Mouse (Mus musculus): ENCODE measurements at regions not wholly inside any gene's neighbourhood (a gene's known extent, or its start where the extent isn't known, plus 50 kb on each side); places are given as distances from the start of the nearest gene placed in this dataset.

- no peak overlapping the region for H3K4me2 ChIP-seq
- no peak overlapping the region for H3K9ac ChIP-seq
- no peaks in the 10 kb centered on the region for H3K4me1 ChIP-seq (replicated peaks)
- H3K36me3 ChIP-seq = no peaks in the 10 kb centered on the region
- H3K27me3 ChIP-seq = no peaks in the 10 kb centered on the region
- H3K9me3 ChIP-seq = peaks cover 21% of the 10 kb centered on the region
- no peak overlapping the region for H3K4me3 ChIP-seq
- WGBS = 96% methylated on average over 2 of the region's 2 CpGs
- no peak overlapping the region for H3K27ac ChIP-seq
- no peak for ATAC-seq (ENCODE audit: low FRiP score)
Measured at GRCm38 (mm10) chr4:34105251-34105650, 55.3 kb upstream of the Spaca1 start.

- ATAC-seq (ENCODE audit: low FRiP score) = 0 out of 2 replicates have a peak, but pooled peaks have one; percentile 10
- Histone ChIP-seq H3K9ac (no peak overlapping the region), H3K4me2 (no peak overlapping the region), H3K9me3 (no peaks in the 10 kb centered on the region), H3K27ac (no peak overlapping the region), H3K36me3 (no peaks in the 10 kb centered on the region), H3K27me3 (no peaks in the 10 kb centered on the region), H3K4me1 (replicated peaks) (no peaks in the 10 kb centered on the region), H3K4me3 (no peak overlapping the region)
- 40% methylated on average over 6 of the region's 6 CpGs for WGBS
Measured at GRCm38 (mm10) chr4:34114323-34114722, 64.3 kb upstream of the Spaca1 start.

- H3K27me3 ChIP-seq = no peaks in the 10 kb centered on the region
- no peak overlapping the region for H3K4me3 ChIP-seq
- H3K36me3 ChIP-seq = no peaks in the 10 kb centered on the region
- H3K4me1 ChIP-seq (replicated peaks) = no peaks in the 10 kb centered on the region
- H3K4me2 ChIP-seq = no peak overlapping the region
- 64% methylated on average over 1 of the region's 1 CpGs for WGBS
- no peak for ATAC-seq (ENCODE audit: low FRiP score)
- H3K9me3 ChIP-seq = no peaks in the 10 kb centered on the region
- H3K27ac ChIP-seq = no peak overlapping the region
- H3K9ac ChIP-seq = no peak overlapping the region
Measured at GRCm38 (mm10) chr4:34117086-34117485, 67.1 kb upstream of the Spaca1 start.

GRCm38 (mm10) chr4:34122959-34123520 is 73.0 kb upstream of the Spaca1 start:
- ATAC-seq (ENCODE audit: low FRiP score) = no peak
- 85% methylated on average over 9 of the region's 9 CpGs for WGBS

GRCm38 (mm10) chr4:34128224-34128623 is 78.2 kb upstream of the Spaca1 start:
- Histone ChIP-seq H3K4me2 (no peak overlapping the region), H3K27ac (no peak overlapping the region), H3K4me1 (replicated peaks) (0 out of 2 replicates have a peak, but pooled peaks cover 3% of the 10 kb centered on the region), H3K9ac (no peak overlapping the region), H3K9me3 (no peaks in the 10 kb centered on the region), H3K27me3 (no peaks in the 10 kb centered on the region), H3K4me3 (no peak overlapping the region), H3K36me3 (no peaks in the 10 kb centered on the region)
- 63% methylated on average over 4 of the region's 4 CpGs for WGBS
- no peak for ATAC-seq (ENCODE audit: low FRiP score)

More at GRCm38 (mm10) chr4:34122959-34123520, 73.0 kb upstream of the Spaca1 start:
- no peaks in the 10 kb centered on the region for H3K36me3 ChIP-seq
- H3K4me3 ChIP-seq = no peak overlapping the region
- no peak overlapping the region for H3K9ac ChIP-seq
- H3K4me2 ChIP-seq = no peak overlapping the region
- H3K4me1 ChIP-seq (replicated peaks) = 0 out of 2 replicates have a peak, but pooled peaks cover 1% of the 10 kb centered on the region
- H3K27me3 ChIP-seq = no peaks in the 10 kb centered on the region
- no peaks in the 10 kb centered on the region for H3K9me3 ChIP-seq
- H3K27ac ChIP-seq = no peak overlapping the region

GRCm38 (mm10) chr4:34146133-34146867 is 96.3 kb upstream of the Spaca1 start:
- no peaks in the 10 kb centered on the region for H3K36me3 ChIP-seq
- no peaks in the 10 kb centered on the region for H3K9me3 ChIP-seq
- no peaks in the 10 kb centered on the region for H3K27me3 ChIP-seq
- WGBS = 90% methylated on average over 2 of the region's 2 CpGs
- no peak overlapping the region for H3K4me2 ChIP-seq
- no peak overlapping the region for H3K4me3 ChIP-seq
- no peak overlapping the region for H3K27ac ChIP-seq
- H3K4me1 ChIP-seq (replicated peaks) = no peaks in the 10 kb centered on the region
- ATAC-seq (ENCODE audit: low FRiP score) = peak; percentile 43; the same call in 1 of the 2 replicates
- H3K9ac ChIP-seq = no peak overlapping the region

- no peak for ATAC-seq (ENCODE audit: low FRiP score)
- WGBS = 78% methylated on average over 5 of the region's 5 CpGs
- no peaks in the 10 kb centered on the region for H3K9me3 ChIP-seq
- no peaks in the 10 kb centered on the region for H3K27me3 ChIP-seq
- H3K36me3 ChIP-seq = no peaks in the 10 kb centered on the region
- H3K4me3 ChIP-seq = no peak overlapping the region
- no peak overlapping the region for H3K27ac ChIP-seq
- H3K4me1 ChIP-seq (replicated peaks) = 0 out of 2 replicates have a peak, but pooled peaks cover 3% of the 10 kb centered on the region
- no peak overlapping the region for H3K9ac ChIP-seq
- H3K4me2 ChIP-seq = no peak overlapping the region
Measured at GRCm38 (mm10) chr4:34148956-34149739, 99.2 kb upstream of the Spaca1 start.

GRCm38 (mm10) chr4:34151605-34152347 is 101.8 kb upstream of the Spaca1 start:
- Histone ChIP-seq H3K9me3 (no peaks in the 10 kb centered on the region), H3K9ac (no peak overlapping the region), H3K4me2 (no peak overlapping the region), H3K36me3 (no peaks in the 10 kb centered on the region), H3K27me3 (no peaks in the 10 kb centered on the region), H3K4me3 (no peak overlapping the region), H3K27ac (no peak overlapping the region), H3K4me1 (replicated peaks) (0 out of 2 replicates have a peak, but pooled peaks cover 3% of the 10 kb centered on the region)
- ATAC-seq (ENCODE audit: low FRiP score) = 0 out of 2 replicates have a peak, but pooled peaks have one; percentile 24
- WGBS = 71% methylated on average over 10 of the region's 10 CpGs

- H3K9ac ChIP-seq = no peak overlapping the region
- H3K36me3 ChIP-seq = no peaks in the 10 kb centered on the region
- H3K27ac ChIP-seq = no peak overlapping the region
- no peak for ATAC-seq (ENCODE audit: low FRiP score)
- no peak overlapping the region for H3K4me2 ChIP-seq
- no peaks in the 10 kb centered on the region for H3K27me3 ChIP-seq
- H3K4me3 ChIP-seq = no peak overlapping the region
- H3K9me3 ChIP-seq = no peaks in the 10 kb centered on the region
- WGBS = 89% methylated on average over 6 of the region's 6 CpGs
- H3K4me1 ChIP-seq (replicated peaks) = 0 out of 2 replicates have a peak, but pooled peaks cover 3% of the 10 kb centered on the region
Measured at GRCm38 (mm10) chr4:34155501-34155900, 105.5 kb upstream of the Spaca1 start.

GRCm38 (mm10) chr4:34157818-34158511 is 108.0 kb upstream of the Spaca1 start:
- WGBS = 85% methylated on average over 6 of the region's 6 CpGs
- ATAC-seq (ENCODE audit: low FRiP score) = no peak
- H3K36me3 ChIP-seq = no peaks in the 10 kb centered on the region

GRCm38 (mm10) chr4:34171265-34171862 is 121.4 kb upstream of the Spaca1 start:
- no peak overlapping the region for H3K27ac ChIP-seq
- no peak for ATAC-seq (ENCODE audit: low FRiP score)

More at GRCm38 (mm10) chr4:34157818-34158511, 108.0 kb upstream of the Spaca1 start:
- Histone ChIP-seq H3K4me1 (replicated peaks) (no peaks in the 10 kb centered on the region), H3K4me2 (no peak overlapping the region), H3K27ac (no peak overlapping the region), H3K9me3 (no peaks in the 10 kb centered on the region), H3K27me3 (no peaks in the 10 kb centered on the region), H3K9ac (no peak overlapping the region), H3K4me3 (no peak overlapping the region)

More at GRCm38 (mm10) chr4:34171265-34171862, 121.4 kb upstream of the Spaca1 start:
- no peaks in the 10 kb centered on the region for H3K9me3 ChIP-seq
- no peaks in the 10 kb centered on the region for H3K27me3 ChIP-seq
- peaks cover 4% of the 10 kb centered on the region for H3K4me1 ChIP-seq (replicated peaks)
- H3K4me2 ChIP-seq = no peak overlapping the region
- WGBS = 59% methylated on average over 4 of the region's 4 CpGs
- no peak overlapping the region for H3K4me3 ChIP-seq
- H3K9ac ChIP-seq = no peak overlapping the region
- H3K36me3 ChIP-seq = no peaks in the 10 kb centered on the region

Measured in hindbrain, embryonic 13.5 days (tissue).